ENCODE assay signal across 21 mouse cellular contexts in genomic region chrX:106924572-106924971, GRCm38 (mm10). TPM values are rescaled to one million over a fixed set of nuclear protein-coding genes. Genes with fewer than 3 reads are reported as not detected.
"Had no signal": no experiment of that assay in that cellular context is flagged by ENCODE, and none has a peak within 500 bp of the region (broad histone marks: within the 10 kb centered on the region; RNA-seq: fewer than 3 reads in every experiment).

No protein-coding gene starts in this region.

- ATAC-seq: midbrain, embryonic 16.5 days had no signal

- H3K4me3 ChIP-seq: midbrain, embryonic 10.5 days; midbrain, embryonic 12.5 days; neural tube, embryonic 12.5 days had no signal

- H3K9ac ChIP-seq: liver, embryonic 14.5 days; lung, embryonic 14.5 days; midbrain, embryonic 12.5 days; neural tube, embryonic 12.5 days had no signal

- H3K4me1 ChIP-seq: midbrain, embryonic 12.5 days; neural tube, embryonic 12.5 days had no signal

- H3K27me3 ChIP-seq: neural tube, embryonic 12.5 days had no signal

- H3K9me3 ChIP-seq: midbrain, embryonic 10.5 days; midbrain, embryonic 12.5 days; neural tube, embryonic 12.5 days had no signal

- DNase-seq: lung, adult 18-20 months; lung, embryonic 14.5 days; lung, postnatal 10 days; lung, postnatal 4 days; midbrain, embryonic 14.5 days; retina, postnatal 1 day; right cerebral cortex, adult 18-20 months; right cerebral cortex, postnatal 25 days; right cerebral cortex, postnatal 4 days; spleen, adult 18-20 months; thymus, adult 18-20 months; thymus, postnatal 25 days; thymus, postnatal 4 days had no signal

- H3K4me2 ChIP-seq: lung, embryonic 14.5 days; midbrain, embryonic 12.5 days; neural tube, embryonic 12.5 days had no signal

- H3K36me3 ChIP-seq: midbrain, embryonic 12.5 days; neural tube, embryonic 12.5 days had no signal

- H3K27ac ChIP-seq: liver, embryonic 14.5 days; midbrain, embryonic 10.5 days; midbrain, embryonic 12.5 days; neural tube, embryonic 12.5 days had no signal

RNA-seq across cellular contexts. Expression of gene Lpar4, which starts 4.1 kb away (rescaled TPM):
- total RNA-seq: megakaryocyte-erythroid progenitor cell, adult 5-6 weeks; neutrophil, adult 5-6 weeks had no signal
- polyA plus RNA-seq: small intestine, adult 2 months had no signal
